Mouse (Mus musculus) retina, adult 2 months (tissue): Measurements from ENCODE around the gene Hpse2.
"Not testable (repeated sequence)": the region's sequence is repeated elsewhere in the genome, so short reads cannot be mapped to it uniquely, and the experiment has no call there.

Experiments
- DNase-seq: peaks from one replicate; pipeline ENCODE4 v3.0.0-alpha.2; 2012; ENCODE audit warnings: low read depth, low spot score

Gene Hpse2

GRCm38 (mm10) chr19:43388017-43388904 lies at the start of gene Hpse2:
Hpse2 (minus strand) TSS chr19:43388355.
- no peak for DNase-seq

- DNase-seq = no peak
Measured at GRCm38 (mm10) chr19:43427446-43428224, 39.5 kb upstream of the Hpse2 start.

DNA sequence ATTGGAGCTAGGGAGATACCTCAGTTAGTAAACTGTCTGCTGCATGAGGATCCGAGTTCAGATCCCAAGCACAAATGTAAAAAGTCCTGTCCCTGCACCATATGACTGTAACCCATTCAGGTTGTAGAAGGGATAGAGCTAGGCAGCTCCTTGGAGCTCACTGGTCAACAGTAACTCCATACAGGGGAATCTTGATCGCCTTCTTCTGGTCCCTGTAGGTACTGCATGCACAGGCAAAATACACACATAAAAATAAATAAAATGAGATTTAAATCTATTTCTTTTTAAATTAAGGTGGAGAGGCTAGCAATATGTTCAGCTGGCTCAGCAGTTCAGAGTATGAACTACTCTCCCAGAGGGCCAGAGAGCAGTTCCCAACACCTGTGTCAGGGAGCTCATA lies 35.9 kb upstream of the Hpse2 start:
- DNase-seq = no peak

GRCm38 (mm10) chr19:43420506-43420905 lies 32.4 kb upstream of the Hpse2 start:
- no peak for DNase-seq

GRCm38 (mm10) chr19:43415565-43415964 lies 27.4 kb upstream of the Hpse2 start:
- no peak for DNase-seq

GRCm38 (mm10) chr19:43407181-43407580 lies 19.0 kb upstream of the Hpse2 start:
- DNase-seq = no peak

- DNase-seq = peak; percentile 32
Measured at GRCm38 (mm10) chr19:43396327-43396726, 8.2 kb upstream of the Hpse2 start.

GRCm38 (mm10) chr19:43387071-43387770 lies 934 bp downstream of the Hpse2 start:
- DNase-seq = no peak

- no peak for DNase-seq
Measured at GRCm38 (mm10) chr19:43386041-43386952, 1.9 kb downstream of the Hpse2 start.

DNA sequence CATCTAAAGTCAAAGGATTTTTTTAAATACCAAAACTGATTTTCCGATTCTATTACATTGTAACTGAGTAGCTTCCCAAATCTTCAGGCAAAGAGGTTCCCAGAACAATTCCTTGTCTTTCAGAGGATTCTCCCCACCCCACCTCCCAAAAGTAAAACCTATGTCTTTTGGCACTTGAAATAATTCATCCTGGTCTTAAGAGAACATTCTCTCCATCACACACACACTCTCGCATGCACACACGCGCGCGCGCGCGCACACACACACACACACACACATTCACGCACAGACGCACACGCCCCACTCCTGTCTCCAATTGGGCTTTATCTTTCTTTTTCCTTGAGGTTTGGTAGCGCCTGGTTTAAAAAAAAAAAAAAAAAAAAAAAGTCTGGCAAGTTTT lies 2.7 kb downstream of the Hpse2 start:
- DNase-seq = no peak

GRCm38 (mm10) chr19:43384978-43385431 lies 3.1 kb downstream of the Hpse2 start:
- no peak for DNase-seq

- DNase-seq = no peak
Measured at GRCm38 (mm10) chr19:43384346-43384977, 3.7 kb downstream of the Hpse2 start.

GRCm38 (mm10) chr19:43358830-43359229 lies 29.3 kb downstream of the Hpse2 start:
- no peak for DNase-seq

GRCm38 (mm10) chr19:43311125-43311524 lies 77.0 kb downstream of the Hpse2 start:
- peak; percentile 3 for DNase-seq

DNA sequence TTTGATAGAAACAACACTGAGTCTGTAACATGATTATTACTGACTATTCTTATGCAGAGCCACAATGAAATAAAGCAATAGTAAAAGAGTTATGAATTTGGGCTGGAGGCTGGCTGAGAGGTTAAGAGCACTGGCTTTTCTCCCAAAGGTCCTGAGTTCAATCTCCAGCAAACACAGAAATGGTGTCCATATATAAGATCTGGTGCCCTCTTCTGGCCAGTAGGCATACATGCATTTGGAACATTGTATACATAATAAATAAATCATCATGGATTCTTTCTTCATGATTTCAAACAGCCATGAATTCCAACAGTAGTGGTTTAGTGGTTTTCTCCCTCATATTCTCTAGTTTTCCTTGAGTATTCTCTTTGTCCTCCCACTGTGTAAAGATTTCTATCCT lies 81.4 kb downstream of the Hpse2 start:
- DNase-seq = no peak

DNA sequence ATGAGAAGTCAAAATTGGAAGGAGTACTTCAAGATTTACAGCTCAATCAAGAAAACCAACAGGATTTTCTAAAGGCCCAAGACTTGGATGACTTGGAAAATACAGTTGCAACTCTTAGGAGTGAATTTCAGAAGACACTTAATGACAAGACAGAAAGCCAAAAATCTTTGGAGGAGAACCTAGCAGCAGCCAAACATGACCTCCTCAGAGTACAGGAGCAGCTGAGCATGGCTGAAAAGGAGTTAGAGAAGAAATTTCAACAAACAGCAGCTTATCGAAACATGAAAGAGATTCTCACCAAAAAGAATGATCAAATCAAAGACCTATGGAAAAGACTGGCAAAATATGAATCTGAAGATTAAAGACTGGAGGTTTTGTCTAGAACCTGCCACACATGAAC lies 106.8 kb downstream of the Hpse2 start:
- DNase-seq = not testable (repeated sequence)

GRCm38 (mm10) chr19:43243993-43244392 lies 144.2 kb downstream of the Hpse2 start:
- DNase-seq = no peak

- DNase-seq = no peak
Measured at GRCm38 (mm10) chr19:43231711-43232110, 156.4 kb downstream of the Hpse2 start.

DNA sequence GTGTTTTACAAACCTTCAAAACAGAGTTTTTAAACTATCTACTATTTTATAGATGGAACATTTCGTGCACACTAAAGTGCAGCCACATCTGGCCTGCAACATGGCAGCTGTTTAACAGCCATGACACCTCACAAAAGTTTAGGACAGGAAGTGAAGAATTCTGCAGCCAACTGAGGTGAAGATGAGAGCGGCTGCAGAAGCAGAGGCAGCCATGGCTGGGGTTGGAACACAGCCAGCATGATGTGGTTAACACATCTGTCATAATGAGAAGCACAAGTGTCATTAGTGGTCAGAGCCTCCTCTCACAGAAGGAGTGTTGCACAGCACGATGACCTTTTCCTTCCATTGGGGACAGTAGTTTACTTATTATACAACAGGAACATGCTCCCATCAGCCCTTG lies 194.6 kb downstream of the Hpse2 start:
- DNase-seq = no peak

DNA sequence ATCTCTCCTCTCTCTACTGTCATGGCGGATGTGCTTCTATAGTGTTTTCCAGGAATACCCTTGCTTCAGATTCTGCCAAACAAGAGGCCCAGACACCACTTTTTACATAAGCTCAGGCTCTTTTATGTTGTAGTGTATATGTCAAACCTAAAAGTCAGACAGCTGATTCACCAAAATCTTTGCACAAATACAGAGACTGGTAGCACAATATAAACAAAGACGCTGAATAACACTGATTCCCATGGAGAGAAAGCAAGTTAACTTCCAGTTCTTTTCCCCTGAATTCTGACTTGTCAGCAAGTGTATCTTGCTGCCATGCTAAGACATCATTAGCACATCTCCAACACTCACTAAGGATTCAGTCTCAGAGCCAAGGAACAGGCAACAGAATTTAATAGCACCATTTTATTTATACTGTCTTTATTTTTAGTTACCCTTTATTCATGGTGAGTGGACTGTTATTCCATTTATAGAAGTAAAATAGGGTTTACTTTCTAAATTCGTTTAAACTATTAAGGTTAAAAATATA lies 212.7 kb downstream of the Hpse2 start:
- no peak for DNase-seq
